Mouse (Mus musculus): ENCODE measurements around the gene 1600012H06Rik.

- TF ChIP-seq CTCF (IDR thresholded peaks at IDR 0.05; ENCODE audit: low read depth) = no peak
- TF ChIP-seq EP300 (optimal IDR thresholded peaks at IDR 0.05) = no peak
These were observed 1.6 kb downstream of the 1600012H06Rik start for GRCm38 (mm10) chr17:14944551-14944950.

Data from stomach, postnatal 0 days (tissue).